Mouse (Mus musculus): ENCODE data around the gene Cacna1s.

Gene Cacna1s

GRCm38 (mm10) chr1:136052547-136052946 is at the start of gene Cacna1s:
Cacna1s (plus strand) TSS chr1:136052750.
- DNase-seq (ENCODE audit: low read depth in 1 of 2, low spot score in 2 of 2), result no peak

GRCm38 (mm10) chr1:136006292-136006748 is 46.2 kb upstream of the Cacna1s start, which contains the start of gene Igfn1:
Igfn1 (minus strand) TSS chr1:136006342.
- no peak for DNase-seq (ENCODE audit: low read depth in 1 of 2, low spot score in 2 of 2)

GRCm38 (mm10) chr1:136007211-136008158 is 45.1 kb upstream of the Cacna1s start, which contains the start of gene Tmem9:
Tmem9 (plus strand) TSS chr1:136008150.
- DNase-seq (ENCODE audit: low read depth in 1 of 2, low spot score in 2 of 2), result peak; percentile 50 to 53

GRCm38 (mm10) chr1:136008159-136008533 is 44.4 kb upstream of the Cacna1s start:
- no peak for DNase-seq (ENCODE audit: low read depth in 1 of 2, low spot score in 2 of 2)

GRCm38 (mm10) chr1:136010247-136010646 is 42.3 kb upstream of the Cacna1s start:
- DNase-seq (ENCODE audit: low read depth in 1 of 2, low spot score in 2 of 2), result no peak

- no peak for DNase-seq (ENCODE audit: low read depth in 1 of 2, low spot score in 2 of 2)
Measured at GRCm38 (mm10) chr1:136013513-136013912, 39.0 kb upstream of the Cacna1s start.

GRCm38 (mm10) chr1:136014796-136015502 is 37.6 kb upstream of the Cacna1s start:
- DNase-seq (ENCODE audit: low read depth in 1 of 2, low spot score in 2 of 2), result no peak

GRCm38 (mm10) chr1:136017307-136017706 is 35.2 kb upstream of the Cacna1s start:
- no peak for DNase-seq (ENCODE audit: low read depth in 1 of 2, low spot score in 2 of 2)

- DNase-seq (ENCODE audit: low read depth in 1 of 2, low spot score in 2 of 2), result peak; percentile 13 to 34
Measured at GRCm38 (mm10) chr1:136017907-136018313, 34.6 kb upstream of the Cacna1s start.

- DNase-seq (ENCODE audit: low read depth in 1 of 2, low spot score in 2 of 2), result no peak
Measured at GRCm38 (mm10) chr1:136018390-136019189, 34.0 kb upstream of the Cacna1s start.

GRCm38 (mm10) chr1:136030201-136030600 is 22.3 kb upstream of the Cacna1s start:
- DNase-seq (ENCODE audit: low read depth in 1 of 2, low spot score in 2 of 2), result no peak

GRCm38 (mm10) chr1:136031697-136032096 is 20.9 kb upstream of the Cacna1s start:
- DNase-seq (ENCODE audit: low read depth in 1 of 2, low spot score in 2 of 2), result no peak

GRCm38 (mm10) chr1:136032961-136033360 is 19.6 kb upstream of the Cacna1s start:
- DNase-seq (ENCODE audit: low read depth in 1 of 2, low spot score in 2 of 2), result no peak

- DNase-seq (ENCODE audit: low read depth in 1 of 2, low spot score in 2 of 2), result no peak
Measured at GRCm38 (mm10) chr1:136038746-136039538, 13.6 kb upstream of the Cacna1s start.

GRCm38 (mm10) chr1:136040452-136040851 is 12.1 kb upstream of the Cacna1s start:
- DNase-seq (ENCODE audit: low read depth in 1 of 2, low spot score in 2 of 2), result no peak

- no peak for DNase-seq (ENCODE audit: low read depth in 1 of 2, low spot score in 2 of 2)
Measured at GRCm38 (mm10) chr1:136040874-136041273, 11.7 kb upstream of the Cacna1s start.

- peak in 1 of 2 experiments; percentile 6 for DNase-seq (ENCODE audit: low read depth in 1 of 2, low spot score in 2 of 2)
Measured at GRCm38 (mm10) chr1:136045774-136046173, 6.8 kb upstream of the Cacna1s start.

- DNase-seq (ENCODE audit: low read depth in 1 of 2, low spot score in 2 of 2), result no peak
Measured at GRCm38 (mm10) chr1:136047432-136047831, 5.1 kb upstream of the Cacna1s start.

- no peak for DNase-seq (ENCODE audit: low read depth in 1 of 2, low spot score in 2 of 2)
Measured at GRCm38 (mm10) chr1:136047894-136048293, 4.7 kb upstream of the Cacna1s start.
